Mouse (Mus musculus) cerebellum, postnatal 36 days (tissue): ENCODE data around the gene Dmrtb1.

Source experiments
- DNase-seq, 2 experiments: peaks; one replicate each; pipeline ENCODE4 v3.0.0; 2021 to 2022; ENCODE audit warnings: mixed read lengths in 2 of 2

The Dmrtb1 gene

DNA sequence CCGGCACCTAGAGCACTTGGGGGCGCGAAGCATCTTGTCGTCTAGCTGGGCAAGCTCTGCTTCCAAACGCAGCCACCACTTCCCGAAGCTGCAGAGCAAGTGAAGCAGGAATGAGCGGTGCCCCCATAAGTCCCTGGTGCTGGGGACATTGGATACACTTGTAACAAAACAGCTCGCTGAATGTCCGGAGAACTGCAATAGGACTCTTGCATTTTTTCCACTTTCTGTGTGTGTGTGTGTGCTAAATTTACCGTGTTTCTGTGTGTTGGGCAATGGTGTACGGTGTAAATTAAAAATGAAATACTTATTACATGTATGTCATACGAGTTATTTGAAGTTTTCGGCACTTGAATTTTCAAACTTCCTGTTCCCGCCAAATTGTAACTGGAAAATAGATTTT lies at the start of gene Dmrtb1:
Gene Dmrtb1 (minus strand): TSS at position 101 of the 400 bp plus-strand sequence.
- no peak for DNase-seq

DNA sequence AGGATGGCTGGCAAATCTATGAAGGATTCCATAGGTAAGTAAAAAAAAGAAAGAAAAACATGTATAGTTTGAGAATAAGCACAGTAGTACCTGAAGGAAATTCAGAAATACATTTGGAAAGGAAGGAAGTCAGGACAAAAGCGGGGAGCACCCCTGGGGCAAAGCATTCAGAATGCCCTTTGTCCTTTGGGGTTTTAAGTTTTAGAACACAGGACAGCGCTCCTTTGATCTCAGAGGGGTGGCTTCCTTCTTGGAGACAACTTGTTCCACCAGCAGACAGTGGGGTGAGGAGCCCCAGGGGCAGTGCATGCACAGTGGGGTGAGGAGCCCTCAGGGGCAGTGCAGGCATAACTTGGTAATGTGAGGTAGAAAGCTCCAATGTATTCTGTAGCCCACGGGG lies 49.6 kb upstream of the Dmrtb1 start:
- DNase-seq = no peak

DNA sequence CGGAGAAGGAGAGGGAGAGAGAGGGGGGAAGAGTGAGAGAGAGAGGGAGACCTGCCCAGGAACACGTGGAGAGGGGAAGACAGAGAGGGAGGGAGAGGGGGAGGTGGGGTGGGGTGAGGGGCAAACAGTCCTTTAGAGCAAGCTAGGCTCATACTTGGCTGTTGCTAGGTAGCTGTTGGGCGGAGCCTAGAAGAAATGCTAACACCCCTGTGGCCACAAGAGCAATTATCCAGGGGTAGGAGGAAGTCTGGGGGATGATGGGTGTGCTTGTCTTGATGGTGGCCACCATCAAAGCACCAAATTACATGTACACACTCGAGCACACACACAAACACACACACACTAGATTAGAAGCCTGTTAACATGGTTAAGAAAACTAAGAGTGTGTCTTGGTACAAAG lies 48.6 kb upstream of the Dmrtb1 start:
- no peak for DNase-seq

DNA sequence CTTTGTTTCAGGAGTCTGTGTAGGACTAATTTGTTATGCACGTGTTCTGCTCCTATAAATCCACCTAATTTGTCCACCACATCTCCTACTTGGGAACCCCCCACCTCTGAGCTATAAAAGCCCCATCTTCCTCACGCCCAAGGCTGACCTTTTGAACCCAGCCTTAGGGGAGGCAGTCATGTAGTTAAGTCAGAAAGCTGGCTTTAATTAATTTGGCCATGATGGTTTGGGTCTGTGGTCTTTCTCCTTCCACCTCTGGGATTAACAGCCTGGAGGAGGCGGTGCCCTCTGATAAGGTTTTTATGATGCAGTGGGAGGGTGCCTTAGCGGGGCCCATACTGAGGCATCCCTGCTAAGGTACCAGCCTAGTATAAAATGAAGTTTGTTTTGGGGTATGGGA lies 48.2 kb upstream of the Dmrtb1 start:
- no peak for DNase-seq

DNA sequence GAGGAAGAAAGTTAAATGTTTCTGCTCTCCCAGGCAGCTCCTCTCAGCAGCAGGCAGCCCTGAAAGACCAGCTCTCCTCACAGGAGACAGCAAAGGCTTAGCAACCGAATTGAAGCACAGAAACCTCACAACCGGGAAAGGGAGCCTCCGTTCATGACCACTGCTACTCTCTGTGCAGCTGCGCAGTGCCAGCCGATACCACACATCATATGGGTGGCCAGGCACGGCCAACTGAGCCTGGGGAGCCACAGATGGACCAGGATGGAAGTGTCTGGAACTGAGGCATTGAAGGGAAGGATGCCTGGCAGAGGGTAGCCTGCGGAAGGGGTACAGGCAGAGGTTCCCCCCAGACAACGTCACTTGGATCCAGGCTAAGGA lies 47.0 kb upstream of the Dmrtb1 start:
- DNase-seq = no peak

DNA sequence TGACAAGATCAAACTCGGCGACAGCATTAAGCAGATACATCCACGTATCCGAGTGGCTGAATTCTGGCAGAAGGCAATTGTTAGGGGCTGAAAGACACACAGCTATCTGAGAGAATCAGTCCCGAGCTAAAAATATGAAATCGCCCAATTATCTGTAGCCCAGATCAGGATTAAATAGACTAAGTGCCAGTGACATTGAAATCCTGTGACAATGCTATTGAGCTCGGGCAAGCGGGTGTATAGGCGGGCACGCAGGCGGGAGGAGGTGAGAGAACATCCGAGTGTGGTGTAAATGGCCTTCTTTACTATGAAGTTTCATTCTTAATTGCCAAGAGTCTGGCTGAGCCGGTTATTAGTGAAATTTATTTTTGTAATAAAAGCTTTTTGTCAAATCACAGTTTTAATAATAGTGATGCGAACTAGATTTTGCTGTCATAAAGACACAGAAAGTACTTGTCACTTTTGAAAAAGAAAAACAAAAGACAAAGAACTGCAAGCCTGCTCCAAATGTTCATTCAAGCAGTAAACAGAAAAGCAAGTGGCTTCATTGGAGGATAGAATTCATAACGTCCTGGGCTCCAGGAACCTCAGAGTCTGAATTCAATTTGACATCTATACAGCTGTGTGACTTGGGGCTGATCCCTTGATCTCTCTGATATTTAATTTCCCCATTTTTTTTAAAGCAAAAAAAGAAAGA lies 46.5 kb upstream of the Dmrtb1 start:
- DNase-seq = no peak

DNA sequence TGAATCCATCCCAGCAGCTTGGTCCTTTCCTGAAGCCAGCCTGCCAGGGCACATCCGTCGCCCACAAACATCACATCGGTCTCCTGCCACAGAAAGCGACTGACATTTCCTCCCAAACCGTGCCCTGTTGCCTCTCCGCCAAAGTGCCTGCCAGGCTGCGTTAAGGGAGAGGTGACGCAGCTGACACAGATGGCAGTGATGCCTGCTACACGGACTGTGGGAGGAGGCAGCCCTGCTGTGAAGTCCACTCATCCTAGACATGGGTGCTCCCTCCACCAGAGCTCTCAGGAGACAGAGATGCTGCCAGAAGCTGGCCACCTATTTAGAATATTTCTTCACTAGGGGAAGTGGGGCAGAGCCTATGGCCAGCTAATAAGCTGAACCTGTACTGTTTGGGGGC lies 41.4 kb upstream of the Dmrtb1 start:
- no peak for DNase-seq

- no peak for DNase-seq
Measured at GRCm38 (mm10) chr4:107720043-107720830, 36.2 kb upstream of the Dmrtb1 start.

DNA sequence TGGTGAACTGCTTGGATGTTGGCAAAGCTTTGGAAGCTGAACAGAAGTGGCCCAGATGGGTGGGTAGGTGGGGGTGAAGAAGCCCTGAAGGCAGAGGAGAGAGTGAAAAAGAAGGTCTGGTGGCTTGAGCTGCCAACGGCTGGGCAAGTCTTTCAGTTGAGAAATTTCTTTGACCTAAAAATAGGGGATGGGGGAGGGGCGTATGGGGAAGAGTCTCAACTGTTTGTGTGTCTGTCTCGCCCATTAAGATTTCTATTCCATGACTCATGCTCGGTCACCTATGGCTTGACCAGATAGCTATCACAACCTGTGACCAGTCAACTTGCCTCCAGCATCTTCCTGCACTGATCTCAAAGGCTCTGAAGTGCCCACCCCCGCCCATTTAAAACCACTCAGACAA lies 35.1 kb upstream of the Dmrtb1 start:
- DNase-seq = no peak

DNA sequence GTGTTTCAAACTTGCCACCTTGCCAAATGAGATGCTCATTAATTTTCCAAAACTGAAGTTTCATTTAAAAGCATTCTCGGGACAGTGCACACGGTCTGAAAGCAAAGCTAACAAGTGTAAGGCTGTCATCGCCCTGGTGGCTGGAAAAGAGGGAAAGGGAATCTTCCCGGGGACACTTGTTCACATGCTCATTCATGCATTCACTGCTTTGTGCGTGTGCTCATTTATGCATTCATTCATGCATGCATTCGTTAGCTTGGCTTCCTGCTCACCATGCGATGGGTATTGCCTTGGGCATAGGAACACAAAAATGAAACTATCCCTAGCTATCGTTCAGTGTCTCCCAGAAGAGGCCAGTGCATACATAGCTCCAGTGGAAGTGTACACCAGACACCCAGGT lies 34.7 kb upstream of the Dmrtb1 start:
- no peak for DNase-seq

- no peak for DNase-seq
Measured at GRCm38 (mm10) chr4:107717718-107718313, 33.8 kb upstream of the Dmrtb1 start.

DNA sequence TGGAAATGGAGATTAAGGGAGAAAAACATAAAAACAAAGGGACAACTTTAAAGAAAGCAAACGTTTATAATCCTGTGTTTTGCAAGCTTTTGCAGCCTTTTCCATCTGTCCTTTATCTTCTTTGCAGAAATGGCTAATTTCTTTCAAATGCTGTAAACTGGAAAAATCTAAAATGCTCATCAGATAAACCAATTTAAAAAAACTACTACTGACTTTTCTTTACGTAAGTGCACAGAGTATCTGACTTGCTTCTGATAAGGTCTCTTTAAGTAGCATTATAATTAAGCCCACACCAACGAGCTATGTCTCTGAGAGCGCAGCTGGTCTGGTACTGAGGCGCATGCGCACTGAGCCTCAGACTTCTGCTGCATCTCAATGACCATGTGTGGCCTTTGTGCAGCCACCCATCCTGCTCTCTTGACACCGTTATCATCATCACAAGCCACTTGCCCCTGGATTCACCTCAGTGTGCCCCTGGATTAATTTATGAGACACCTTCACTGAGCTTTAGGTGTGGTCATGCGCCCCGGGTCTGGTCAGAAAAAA lies 32.8 kb upstream of the Dmrtb1 start:
- DNase-seq = no peak

- DNase-seq = no peak
Measured at GRCm38 (mm10) chr4:107706884-107707283, 22.9 kb upstream of the Dmrtb1 start.

GRCm38 (mm10) chr4:107704185-107704584 lies 20.2 kb upstream of the Dmrtb1 start:
- DNase-seq = no peak

GRCm38 (mm10) chr4:107701679-107702078 lies 17.6 kb upstream of the Dmrtb1 start:
- no peak for DNase-seq

DNA sequence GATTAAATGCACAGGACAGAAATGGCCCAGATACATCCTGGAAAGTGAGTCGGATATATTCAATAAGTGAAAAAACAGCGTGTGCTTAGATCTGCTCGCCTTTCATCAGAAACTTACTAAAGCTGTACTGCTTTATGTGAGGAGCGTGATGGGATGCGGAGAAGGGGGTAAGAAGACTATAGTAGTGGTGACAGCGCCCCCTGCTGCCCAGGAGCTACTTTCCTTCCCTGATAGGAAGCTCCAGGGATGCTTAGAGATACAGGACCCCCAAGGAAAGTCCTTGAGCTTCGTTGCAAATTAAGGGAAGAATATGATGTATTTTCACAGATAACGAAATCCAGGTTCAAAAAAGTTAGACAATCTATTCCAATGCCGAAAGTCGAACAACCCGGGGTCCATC lies 17.1 kb upstream of the Dmrtb1 start:
- peak; percentile 41 to 42 for DNase-seq

- peak; percentile 33 to 36 for DNase-seq
Measured at GRCm38 (mm10) chr4:107699271-107699670, 15.2 kb upstream of the Dmrtb1 start.

GRCm38 (mm10) chr4:107693816-107694215 lies 9.8 kb upstream of the Dmrtb1 start:
- DNase-seq = no peak

- no peak for DNase-seq
Measured at GRCm38 (mm10) chr4:107688213-107688612, 4.2 kb upstream of the Dmrtb1 start.

DNA sequence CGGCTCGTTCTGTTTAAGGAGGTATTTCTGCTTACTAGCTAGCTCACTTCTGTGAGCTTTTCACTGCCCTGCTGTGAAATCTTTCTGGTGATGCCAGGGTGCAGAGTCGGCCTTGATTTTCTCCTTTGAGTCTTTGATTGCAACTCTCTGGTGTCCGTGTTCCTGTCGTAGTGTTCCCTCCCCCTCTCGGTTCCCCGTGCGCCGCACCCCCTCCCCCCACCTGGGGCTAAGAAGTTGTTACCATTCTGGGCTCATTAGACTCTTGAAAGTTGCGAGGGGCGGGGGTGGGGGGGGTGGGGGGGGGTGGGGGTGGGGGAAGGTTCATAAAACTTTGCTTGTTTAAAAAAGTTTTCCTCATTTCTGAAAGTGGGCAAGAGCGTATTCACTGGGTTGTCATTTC lies 3.1 kb upstream of the Dmrtb1 start:
- DNase-seq = no peak

DNA sequence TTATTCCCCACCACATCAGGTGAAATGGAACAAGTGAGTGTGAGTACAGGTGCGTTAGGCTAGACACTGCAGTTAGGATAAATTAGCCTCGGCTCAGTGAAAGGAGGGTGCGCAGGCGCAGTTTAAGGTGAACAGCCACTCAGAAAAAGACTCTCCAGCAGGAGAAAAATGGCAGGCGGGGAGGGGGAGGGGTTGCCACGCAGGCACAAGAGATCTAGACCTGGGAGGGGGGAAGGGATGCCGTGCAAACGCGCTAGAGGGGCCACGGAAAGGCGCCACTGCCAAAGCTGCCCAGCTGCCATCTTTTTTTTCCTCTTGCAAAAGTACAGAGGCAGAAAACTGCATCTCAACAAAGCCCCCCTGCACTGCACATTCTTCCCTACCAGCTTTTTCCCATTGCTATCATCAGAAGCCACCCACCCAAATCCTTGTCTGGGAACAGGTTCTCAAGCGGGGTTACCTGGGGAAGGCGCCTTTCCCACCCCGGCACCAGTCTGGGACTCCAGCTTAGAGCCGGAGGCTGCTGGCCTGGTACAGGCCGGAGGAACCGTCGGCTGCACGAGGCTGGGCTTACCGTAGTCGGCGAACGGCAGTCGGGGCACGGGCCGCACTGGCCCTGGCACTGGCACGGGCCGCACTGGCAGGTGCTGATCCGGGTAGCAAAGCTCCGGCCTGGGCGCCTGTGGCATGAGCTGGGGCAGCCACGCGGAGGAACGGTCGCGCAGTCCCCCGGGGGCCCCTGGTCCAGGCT lies 849 bp downstream of the Dmrtb1 start:
- no peak for DNase-seq

DNA sequence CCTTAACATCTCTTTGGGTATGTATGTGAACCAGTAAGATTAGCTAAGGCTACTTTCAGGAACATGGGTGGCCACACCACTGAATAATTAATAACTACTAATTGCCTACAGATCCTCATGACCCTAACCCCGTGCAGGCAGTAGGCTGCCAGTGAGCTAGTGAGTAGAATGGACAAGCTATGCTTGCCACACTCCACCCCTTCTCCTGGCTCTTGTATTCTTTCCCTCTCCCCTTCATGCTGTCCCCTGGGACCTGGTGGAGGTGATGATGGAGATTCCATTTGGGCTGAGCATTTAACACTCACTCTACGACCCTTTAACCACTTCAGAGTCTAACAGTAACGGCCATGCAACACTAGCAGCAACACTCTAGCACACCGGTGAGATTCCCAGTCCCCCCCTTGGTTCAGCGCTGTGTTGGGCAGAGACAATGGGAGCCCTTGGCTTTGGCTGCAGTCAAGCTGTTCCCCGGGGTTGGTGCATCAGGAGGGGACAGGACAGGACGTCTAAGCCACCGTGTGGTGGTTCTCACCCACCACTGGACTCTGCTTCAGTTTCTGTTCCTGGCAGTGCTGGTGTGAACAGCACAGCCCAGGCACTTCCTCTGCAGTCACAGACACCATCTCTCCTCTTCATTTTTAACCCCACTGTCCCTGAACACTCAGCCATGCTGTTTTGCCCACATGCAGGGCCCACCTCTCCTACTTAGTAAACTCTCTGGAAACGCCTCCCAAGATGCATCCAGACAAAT lies 2.8 kb downstream of the Dmrtb1 start:
- no peak for DNase-seq
